Mouse (Mus musculus): ENCODE measurements around the gene Rnase11.
"Not testable (repeated sequence)": the region's sequence is repeated elsewhere in the genome, so short reads cannot be mapped to it uniquely, and the experiment has no call there.

Gene Rnase11

DNA sequence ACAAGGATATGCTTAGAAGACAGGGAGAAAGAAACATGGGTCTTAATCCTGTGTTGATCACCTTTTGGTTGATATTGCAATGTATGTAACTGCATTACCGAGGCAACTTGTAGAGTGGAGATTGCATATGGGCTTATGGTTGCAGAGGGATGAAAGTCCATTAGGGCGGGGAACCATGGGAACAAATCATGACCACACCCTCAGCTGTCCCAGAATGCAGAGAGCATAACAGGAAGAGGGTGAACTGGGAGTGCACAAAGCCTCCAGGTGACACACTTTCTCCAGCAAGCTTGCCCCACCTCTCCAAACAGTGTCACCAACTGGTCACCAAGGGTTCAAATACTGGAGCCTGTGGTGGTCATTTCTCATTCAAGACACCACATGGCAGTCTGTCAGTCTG, 31.1 kb upstream of the Rnase11 start:
- DNase-seq (ENCODE audit: low spot score in 2 of 2), result no peak

GRCm38 (mm10) chr14:51079180-51079579, 29.2 kb upstream of the Rnase11 start:
- no peak for DNase-seq (ENCODE audit: low spot score in 2 of 2)

GRCm38 (mm10) chr14:51074335-51074734, 24.4 kb upstream of the Rnase11 start, which contains the start of gene Olfr750:
Gene Olfr750, minus strand, starts transcription at chr14:51074435.
- no peak for DNase-seq (ENCODE audit: low spot score in 2 of 2)

- DNase-seq (ENCODE audit: low spot score in 2 of 2), result no peak
Measured at GRCm38 (mm10) chr14:51069617-51070016, 19.7 kb upstream of the Rnase11 start.

GRCm38 (mm10) chr14:51068956-51069355, 19.0 kb upstream of the Rnase11 start:
- no peak for DNase-seq (ENCODE audit: low spot score in 2 of 2)

- no peak for DNase-seq (ENCODE audit: low spot score in 2 of 2)
Measured at GRCm38 (mm10) chr14:51060761-51061160, 10.8 kb upstream of the Rnase11 start.

DNA sequence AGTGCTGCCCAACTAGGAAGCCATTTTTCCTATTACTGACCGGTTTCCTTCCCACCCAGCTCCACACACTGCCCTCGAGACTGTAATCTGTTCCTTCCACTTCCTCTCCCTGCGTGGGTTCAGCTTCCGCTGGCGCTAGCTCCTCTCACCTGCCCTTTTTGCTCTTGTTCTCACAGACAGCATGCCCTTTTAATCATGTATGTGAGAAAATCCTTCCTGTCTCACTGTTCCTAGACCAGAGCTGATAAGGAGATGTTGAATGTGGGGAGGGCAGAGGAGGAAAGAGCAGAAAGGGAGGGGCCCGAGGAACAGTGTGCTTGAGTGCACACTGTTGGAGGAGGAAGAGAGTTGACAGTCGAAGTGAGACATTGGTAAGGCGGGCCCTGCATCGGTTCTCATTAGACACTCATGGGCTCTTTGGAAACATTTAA, 7.5 kb upstream of the Rnase11 start, which contains the start of gene Rnase12:
Gene Rnase12, minus strand, starts transcription at position 261 of the 431 bp plus-strand sequence.
- no peak for DNase-seq (ENCODE audit: low spot score in 2 of 2)

DNA sequence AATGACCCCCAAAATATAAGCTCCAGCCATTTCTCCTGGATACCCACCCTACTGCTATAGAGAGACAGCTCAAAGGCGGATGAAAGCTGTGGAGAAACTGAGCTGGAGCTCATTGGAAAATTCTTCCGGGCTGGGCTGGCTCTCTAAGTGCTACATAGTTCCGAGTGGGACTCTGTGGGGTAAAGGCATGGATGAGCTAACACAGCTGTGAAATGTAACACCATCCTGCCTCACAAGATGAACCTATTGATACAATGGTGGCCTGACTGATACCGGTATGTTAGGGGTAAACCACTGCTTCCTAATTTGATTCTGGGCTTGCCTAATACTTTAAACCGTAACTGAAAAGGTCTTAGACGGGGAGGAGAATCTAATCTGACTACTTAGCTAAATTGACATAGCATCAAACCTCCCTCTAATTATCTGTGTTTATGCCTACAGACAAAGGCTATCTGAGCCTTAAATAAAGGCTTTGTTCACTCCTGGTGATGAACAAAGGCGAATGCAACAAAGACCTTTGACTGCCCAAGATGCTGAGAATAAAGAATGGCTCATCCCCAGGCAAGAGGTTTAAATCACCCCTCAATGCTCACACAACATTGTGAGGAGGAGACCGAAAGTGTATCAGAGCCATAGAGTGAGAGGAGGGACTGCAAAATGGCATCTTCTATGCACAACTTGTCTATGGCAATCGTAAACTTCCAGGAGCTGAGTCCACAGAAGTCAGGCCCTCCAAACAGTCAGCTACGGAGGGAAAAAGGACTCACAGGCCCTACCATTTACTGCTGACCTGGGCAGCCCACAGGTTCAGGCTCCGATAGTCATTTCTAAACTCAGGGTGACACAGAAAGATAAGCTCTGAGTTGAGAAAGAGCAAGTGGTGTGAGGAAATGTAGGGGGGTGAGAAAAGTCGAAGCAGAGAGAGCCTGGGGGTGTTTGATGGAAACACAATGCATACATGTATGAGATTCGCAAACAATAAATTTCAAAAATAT, 4.6 kb upstream of the Rnase11 start:
- DNase-seq (ENCODE audit: low spot score in 2 of 2), result no peak

DNA sequence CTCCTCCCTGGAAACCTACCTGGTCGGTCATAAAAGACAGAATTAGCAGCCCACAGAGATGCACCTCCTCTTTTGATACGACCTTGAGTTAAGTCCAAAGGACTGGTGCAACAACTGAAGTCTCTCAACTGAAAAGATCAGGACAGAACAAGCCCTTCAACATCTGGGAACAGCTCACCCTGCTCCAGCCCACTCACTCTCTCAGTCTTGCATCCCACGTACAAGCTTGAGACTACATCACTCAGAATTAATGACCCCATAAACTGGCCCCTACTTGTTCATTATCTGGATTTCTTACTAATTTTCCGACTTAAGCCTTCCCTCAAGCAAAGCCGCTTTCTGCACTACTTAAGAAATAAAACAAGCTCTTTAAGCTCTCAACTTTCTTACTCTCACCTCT, 3.2 kb upstream of the Rnase11 start:
- DNase-seq (ENCODE audit: low spot score in 2 of 2), result no peak

- DNase-seq (ENCODE audit: low spot score in 2 of 2), result no peak
Measured at GRCm38 (mm10) chr14:51051941-51052340, 2.0 kb upstream of the Rnase11 start.

GRCm38 (mm10) chr14:51047846-51048245, 2.1 kb downstream of the Rnase11 start:
- DNase-seq (ENCODE audit: low spot score in 2 of 2), result no peak

GRCm38 (mm10) chr14:51041769-51042168, 8.2 kb downstream of the Rnase11 start, which contains the start of gene Rnase9:
Gene Rnase9, minus strand, starts transcription at chr14:51041869.
- DNase-seq (ENCODE audit: low spot score in 2 of 2), result no peak

- DNase-seq (ENCODE audit: low spot score in 2 of 2), result no peak
Measured at GRCm38 (mm10) chr14:51036214-51036613, 13.7 kb downstream of the Rnase11 start.

DNA sequence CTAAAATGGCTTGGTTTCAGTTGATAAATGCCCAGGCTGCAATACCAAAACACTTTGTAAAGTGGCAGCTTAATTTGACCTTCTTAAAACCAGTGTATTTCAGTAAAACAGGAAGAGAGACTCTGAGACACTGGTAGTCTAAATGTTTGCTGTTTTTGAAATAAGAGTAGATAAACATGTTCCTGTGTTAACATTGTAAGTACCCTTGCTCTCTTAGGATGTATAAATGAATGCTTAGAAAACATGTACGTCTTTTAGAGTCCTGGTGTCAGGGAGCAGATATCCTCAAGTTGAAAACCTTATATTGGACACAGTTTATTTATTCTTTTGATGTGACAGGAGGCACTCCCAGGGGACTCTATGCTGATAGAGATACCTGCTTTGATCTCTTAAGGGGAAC, 14.8 kb downstream of the Rnase11 start:
- DNase-seq (ENCODE audit: low spot score in 2 of 2), result no peak

- no peak for DNase-seq (ENCODE audit: low spot score in 2 of 2)
Measured at GRCm38 (mm10) chr14:51027387-51028155, 22.4 kb downstream of the Rnase11 start.

- peak; percentile 81 to 82 for DNase-seq (ENCODE audit: low spot score in 2 of 2)
Measured at GRCm38 (mm10) chr14:51026391-51027133, 23.4 kb downstream of the Rnase11 start.

DNA sequence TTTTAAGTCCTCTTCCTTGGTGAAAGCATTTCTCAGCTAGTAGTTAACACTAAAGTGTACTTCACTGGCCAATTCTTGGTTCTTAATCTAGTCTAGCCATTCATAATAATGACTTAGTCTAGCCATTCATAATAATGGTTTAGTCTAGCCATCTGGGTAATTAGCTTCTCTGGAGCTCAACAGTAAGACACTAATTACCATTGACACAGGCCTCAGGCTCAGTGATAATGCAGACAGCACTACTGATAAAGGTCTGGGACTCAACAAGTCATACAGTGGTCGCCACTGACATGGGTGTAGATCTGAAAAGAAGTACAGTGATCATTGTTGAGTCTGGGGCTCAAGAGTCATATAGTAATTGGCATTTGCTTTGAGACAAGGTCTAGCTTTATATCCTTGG, 25.1 kb downstream of the Rnase11 start:
- no peak for DNase-seq (ENCODE audit: low spot score in 2 of 2)

GRCm38 (mm10) chr14:51023457-51023856, 26.5 kb downstream of the Rnase11 start:
- no peak for DNase-seq (ENCODE audit: low spot score in 2 of 2)

GRCm38 (mm10) chr14:51017256-51017655, 32.7 kb downstream of the Rnase11 start:
- DNase-seq (ENCODE audit: low spot score in 2 of 2), result no peak

- DNase-seq (ENCODE audit: low spot score in 2 of 2), result no peak
Measured at GRCm38 (mm10) chr14:51015780-51016179, 34.2 kb downstream of the Rnase11 start.

- DNase-seq (ENCODE audit: low spot score in 2 of 2), result not testable (repeated sequence)
Measured at GRCm38 (mm10) chr14:51014724-51015123, 35.2 kb downstream of the Rnase11 start.

DNA sequence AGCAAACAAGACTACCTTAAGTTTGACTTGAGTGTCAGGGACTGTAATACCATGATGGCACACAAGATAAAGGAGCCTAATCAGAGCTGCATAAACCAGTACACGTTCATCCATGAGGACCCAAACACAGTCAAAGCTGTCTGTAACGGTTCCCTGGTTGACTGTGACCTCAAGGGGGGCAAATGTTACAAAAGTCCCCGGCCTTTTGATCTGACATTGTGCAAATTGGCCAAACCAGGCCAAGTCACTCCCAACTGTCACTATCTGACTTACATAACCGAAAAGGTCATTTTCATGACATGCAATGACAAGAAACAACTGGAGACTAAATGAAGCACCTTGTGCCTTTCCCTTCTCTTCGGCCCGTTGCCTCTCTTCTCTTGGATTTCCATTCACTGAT, 40.4 kb downstream of the Rnase11 start:
- DNase-seq (ENCODE audit: low spot score in 2 of 2), result no peak
